Mouse (Mus musculus) 416B (cell line): ENCODE measurements at regions not wholly inside any gene's neighbourhood (a gene's known extent, or its start where the extent isn't known, plus 50 kb on each side); places are given as distances from the start of the nearest gene placed in this dataset.

ENCODE experiments used
- DNase-seq: peaks from one replicate; pipeline ENCODE4 v3.0.0; 2011; ENCODE audit warnings: low read depth

DNA sequence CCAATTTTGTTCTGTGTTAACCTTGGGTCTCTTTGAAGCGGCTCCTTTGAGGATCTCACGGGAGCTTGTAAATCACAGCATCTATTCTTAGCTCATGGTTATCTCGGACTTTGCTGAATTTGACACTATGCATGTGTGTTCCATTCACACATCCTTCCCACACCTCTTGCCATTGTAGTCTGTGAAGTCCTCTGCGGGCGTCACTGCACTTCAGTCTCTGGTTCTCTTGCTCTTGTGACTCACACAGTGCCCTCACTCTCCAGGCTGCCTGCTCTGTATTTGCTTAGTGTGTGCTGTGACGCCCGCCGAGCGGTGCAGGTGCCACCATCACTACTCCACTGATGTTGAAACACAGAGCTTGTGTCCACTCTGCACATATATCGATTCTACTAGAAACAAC is 1271.2 kb downstream of the Synb start:
- DNase-seq = no peak

DNA sequence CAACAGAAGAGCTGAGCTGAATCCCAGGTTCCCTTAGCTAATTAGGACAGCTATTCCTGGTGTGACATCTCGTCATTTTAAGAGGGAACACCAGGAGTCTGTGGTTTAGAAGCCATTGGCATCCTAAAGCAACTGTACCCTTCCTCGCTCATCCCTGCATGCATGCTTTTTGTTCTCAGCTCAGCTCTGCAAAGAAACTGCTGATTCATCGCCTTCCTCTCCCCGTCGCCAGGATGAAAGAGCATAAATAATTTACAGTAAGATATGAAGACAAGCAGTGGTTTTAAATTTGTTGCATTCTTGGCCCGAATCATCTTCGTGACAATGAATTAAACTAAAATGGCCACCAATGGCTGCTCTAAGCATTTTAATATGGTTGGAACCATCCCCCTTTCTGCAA is 1272.9 kb downstream of the Synb start:
- DNase-seq = no peak

DNA sequence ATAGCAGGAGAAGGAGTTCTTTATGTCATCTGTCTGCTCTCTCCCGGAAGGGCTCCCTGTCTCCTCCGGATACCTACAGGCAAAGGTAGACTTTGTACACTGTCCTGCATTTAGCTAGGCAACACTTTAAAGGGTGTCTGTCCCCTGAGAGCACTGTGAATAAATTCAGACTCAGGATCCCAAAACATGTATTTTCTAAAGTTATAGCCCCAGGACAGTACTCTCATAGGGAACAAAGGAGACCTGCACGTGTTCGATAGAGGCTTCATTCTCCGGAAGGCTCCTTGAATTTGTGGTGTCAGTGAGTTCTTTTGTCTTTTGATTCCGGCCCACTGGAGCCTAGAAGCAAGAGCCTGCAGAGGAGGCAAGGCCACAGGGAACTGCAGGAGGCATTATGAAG is 1273.3 kb downstream of the Synb start:
- DNase-seq = no peak

DNA sequence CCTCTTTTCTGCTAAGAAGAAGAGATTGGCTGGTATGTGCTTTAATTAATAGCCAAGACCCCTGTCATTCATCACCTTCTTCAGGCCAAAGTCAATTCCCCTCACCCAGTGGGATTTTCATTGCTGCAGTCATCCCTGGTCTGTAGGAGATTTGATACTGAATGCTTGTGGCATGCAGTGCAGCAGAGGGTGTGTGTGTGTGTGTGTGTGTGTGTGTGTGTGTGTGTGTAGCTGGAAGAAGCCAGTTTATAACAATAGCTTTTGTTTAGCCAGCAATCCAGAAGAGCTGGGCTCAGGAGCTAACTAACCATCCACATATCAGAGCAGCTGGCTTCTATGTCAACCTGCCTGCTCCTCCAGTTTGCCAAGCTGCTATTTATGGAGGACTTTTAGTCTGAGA is 1275.4 kb downstream of the Synb start:
- DNase-seq = no peak

DNA sequence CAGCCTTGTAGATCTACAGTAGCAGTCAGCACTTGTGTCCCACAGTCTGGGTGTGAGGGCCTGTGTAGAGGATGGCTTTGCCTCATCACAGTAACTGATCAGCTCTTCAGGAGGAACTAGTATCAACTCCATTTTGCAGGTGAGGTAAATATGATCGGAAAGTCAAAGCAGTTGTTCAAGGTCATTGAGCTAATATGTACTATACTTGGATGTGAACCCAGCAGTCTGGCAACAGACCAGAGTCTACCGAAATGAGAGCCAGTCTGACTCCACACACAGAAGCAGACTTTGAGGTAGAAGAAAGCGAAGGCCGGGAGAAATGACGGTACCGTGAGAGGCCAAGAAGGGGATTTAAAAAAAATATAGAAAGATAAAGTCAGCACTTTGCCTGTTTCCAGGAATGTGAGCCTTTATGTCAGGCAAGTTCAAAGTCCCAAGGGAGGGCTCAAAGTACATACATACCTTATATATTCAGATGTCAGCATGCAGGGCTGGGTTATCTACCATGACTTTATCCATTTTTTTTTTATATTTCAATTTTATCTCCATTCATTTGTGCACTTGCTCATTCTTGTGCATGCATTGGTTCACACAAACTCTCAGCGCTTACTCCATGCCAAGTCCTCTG is 1297.2 kb downstream of the Synb start:
- DNase-seq = no peak

DNA sequence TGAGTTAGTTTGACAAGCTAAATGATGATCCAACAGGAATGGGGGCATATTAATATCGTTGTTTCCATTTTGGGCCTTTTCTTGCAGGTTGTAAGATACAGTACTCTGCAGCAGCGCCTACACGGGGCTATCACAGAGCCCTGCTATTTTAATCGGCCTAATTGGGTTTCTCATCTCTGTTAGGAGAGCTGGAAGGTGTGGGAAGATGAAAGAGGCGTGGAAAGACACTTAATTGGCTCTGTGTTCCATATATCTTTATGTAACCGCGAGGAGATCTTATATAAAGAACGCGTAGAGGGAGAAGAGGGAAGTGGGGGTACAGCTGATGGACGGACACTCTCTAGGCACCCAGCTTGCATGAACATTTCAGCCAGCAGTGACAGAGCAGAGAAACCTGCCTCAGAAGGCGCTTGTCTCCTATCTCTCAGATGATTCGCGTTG is 1300.5 kb downstream of the Synb start:
- DNase-seq = no peak

DNA sequence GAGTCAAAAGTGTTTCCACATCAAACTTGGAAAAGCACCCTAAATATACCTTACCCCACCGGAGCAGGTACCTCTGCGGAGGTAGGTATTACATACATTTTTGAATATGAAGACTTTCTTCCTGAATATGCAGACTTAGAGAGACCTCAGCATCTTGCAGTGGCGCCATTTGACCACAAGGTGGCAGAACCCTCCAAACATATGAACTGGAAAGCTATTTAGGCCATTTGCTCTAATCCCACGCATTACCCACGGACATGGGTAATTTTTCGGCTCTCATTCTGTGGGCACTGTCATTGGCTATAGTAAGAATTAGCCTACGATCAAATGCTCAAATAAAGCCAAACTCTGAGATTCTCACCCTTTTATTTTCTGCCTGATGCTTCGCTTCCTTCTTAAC is 1301.0 kb downstream of the Synb start:
- DNase-seq = peak; percentile 78

DNA sequence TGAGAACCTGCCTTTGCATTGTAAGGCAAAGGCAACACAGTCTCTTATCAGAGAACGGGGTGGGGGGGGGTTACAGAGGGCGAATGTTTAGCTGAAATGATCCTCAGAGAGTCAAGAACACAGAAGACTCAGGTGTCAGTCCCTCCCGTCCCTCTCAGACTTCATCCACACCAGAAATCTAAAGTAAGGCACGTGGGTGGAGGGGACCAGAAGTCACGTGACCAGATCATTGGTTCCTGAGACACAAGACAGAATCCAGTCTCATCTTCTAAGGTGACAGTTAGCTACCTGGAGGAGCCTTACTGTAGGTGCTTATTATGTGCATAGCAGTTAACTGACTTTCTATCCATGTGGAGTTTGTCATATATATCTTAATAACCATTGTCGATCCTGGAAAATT is 1302.0 kb downstream of the Synb start:
- DNase-seq = no peak

DNA sequence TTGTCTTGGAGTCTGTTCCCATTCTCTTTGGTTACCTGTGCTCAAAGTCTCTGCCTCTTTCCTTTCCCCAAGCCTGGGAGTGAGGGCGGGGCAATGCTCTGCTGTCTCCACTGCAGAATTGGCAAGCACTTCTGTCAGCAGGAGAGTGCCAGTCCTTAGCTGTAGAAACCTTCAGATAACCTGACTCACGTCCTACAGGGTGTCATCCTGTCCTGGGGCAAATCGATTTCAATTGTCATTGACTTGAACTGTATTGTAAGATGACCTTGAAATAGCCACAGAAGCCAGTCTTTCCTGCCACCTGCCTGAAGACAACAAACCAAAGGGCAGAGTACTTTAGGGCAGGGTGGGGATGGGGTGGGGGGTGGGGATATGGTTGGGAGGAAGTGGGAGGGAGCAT is 1303.8 kb downstream of the Synb start:
- DNase-seq = no peak
